Comparison of ENCODE assay signal across 10 mouse cellular contexts in genomic region chr5:85992055-85992454, GRCm38 (mm10).
A peak's percentile ranks its signal among the peaks of the same experiment; 100 is the strongest.
DNase-seq lines count a peak whose midpoint lies in the region; ATAC-seq and TF ChIP-seq lines count a peak whose summit lies in the region.
"Had no signal": no experiment of that assay in that cellular context is flagged by ENCODE, and none has a peak within 500 bp of the region (broad histone marks: within the 10 kb centered on the region; RNA-seq: fewer than 3 reads in every experiment).

No protein-coding gene starts in this region.

- no peaks in the 10 kb centered on the region for H3K4me1 ChIP-seq in intestine, postnatal 0 days (replicated peaks; ENCODE audit: control insufficient read depth, insufficient read depth, low read length)
- no peaks in the 10 kb centered on the region for H3K4me1 ChIP-seq in intestine, embryonic 15.5 days (replicated peaks)
- no peaks in the 10 kb centered on the region for H3K4me1 ChIP-seq in midbrain, embryonic 12.5 days
- H3K4me1 ChIP-seq in midbrain, embryonic 10.5 days = no peaks in the 10 kb centered on the region
- no peaks in the 10 kb centered on the region for H3K4me1 ChIP-seq in stomach, postnatal 0 days (replicated peaks; ENCODE audit: control insufficient read depth, insufficient read depth)
- H3K4me1 ChIP-seq: forebrain, embryonic 12.5 days had no signal

- peak; percentile 57 for TF ChIP-seq CTCF in intestine, postnatal 0 days (IDR thresholded peaks at IDR 0.05; ENCODE audit: low read depth)
- peak; percentile 73 for TF ChIP-seq CTCF in stomach, postnatal 0 days (IDR thresholded peaks at IDR 0.05; ENCODE audit: low read depth)

- H3K4me3 ChIP-seq in intestine, postnatal 0 days (ENCODE audit: low read depth, low read length) = no peak overlapping the region
- no peak overlapping the region for H3K4me3 ChIP-seq in intestine, embryonic 15.5 days (replicated peaks)
- H3K4me3 ChIP-seq in midbrain, embryonic 12.5 days = no peak overlapping the region
- H3K4me3 ChIP-seq in midbrain, embryonic 10.5 days = no peak overlapping the region
- no peak overlapping the region for H3K4me3 ChIP-seq in stomach, postnatal 0 days (ENCODE audit: low read depth, low read length)
- H3K4me3 ChIP-seq: forebrain, embryonic 12.5 days had no signal

- no peak for ATAC-seq in intestine, postnatal 0 days
- no peak for ATAC-seq in intestine, embryonic 15.5 days
- 0 out of 2 replicates have a peak, but pooled peaks have one; percentile 7 for ATAC-seq in midbrain, embryonic 12.5 days (ENCODE audit: low FRiP score, low read depth)
- ATAC-seq in stomach, postnatal 0 days (ENCODE audit: low FRiP score, low TSS enrichment) = no peak

- WGBS in intestine, postnatal 0 days = 33% methylated on average over 1 of the region's 1 CpGs
- WGBS in intestine, embryonic 15.5 days = 33% methylated on average over 1 of the region's 1 CpGs
- WGBS in midbrain, embryonic 12.5 days = 41% methylated on average over 1 of the region's 1 CpGs
- 50% methylated on average over 1 of the region's 1 CpGs for WGBS in midbrain, embryonic 10.5 days
- WGBS in stomach, postnatal 0 days = 18% methylated on average over 1 of the region's 1 CpGs

- H3K27me3 ChIP-seq in intestine, postnatal 0 days (replicated peaks; ENCODE audit: control insufficient read depth, insufficient read depth, low read length) = no peaks in the 10 kb centered on the region
- H3K27me3 ChIP-seq in intestine, embryonic 15.5 days (replicated peaks) = no peaks in the 10 kb centered on the region
- no peaks in the 10 kb centered on the region for H3K27me3 ChIP-seq in midbrain, embryonic 12.5 days
- no peaks in the 10 kb centered on the region for H3K27me3 ChIP-seq in midbrain, embryonic 10.5 days (ENCODE audit: low read depth, poor library complexity, severe bottlenecking)
- H3K27me3 ChIP-seq in stomach, postnatal 0 days (ENCODE audit: control insufficient read depth, insufficient read depth, low read length) = no peaks in the 10 kb centered on the region
- H3K27me3 ChIP-seq: forebrain, embryonic 12.5 days had no signal

- no peak overlapping the region for H3K4me2 ChIP-seq in intestine, postnatal 0 days (replicated peaks; ENCODE audit: low read depth)
- no peak overlapping the region for H3K4me2 ChIP-seq in intestine, embryonic 15.5 days (replicated peaks)
- H3K4me2 ChIP-seq in midbrain, embryonic 12.5 days (replicated peaks) = no peak overlapping the region
- H3K4me2 ChIP-seq in stomach, postnatal 0 days (replicated peaks; ENCODE audit: low read depth) = no peak overlapping the region
- H3K4me2 ChIP-seq: forebrain, embryonic 12.5 days had no signal

- TF ChIP-seq EP300 in stomach, postnatal 0 days (optimal IDR thresholded peaks at IDR 0.05) = no peak

- H3K9me3 ChIP-seq in intestine, postnatal 0 days (ENCODE audit: control insufficient read depth) = no peaks in the 10 kb centered on the region
- no peaks in the 10 kb centered on the region for H3K9me3 ChIP-seq in intestine, embryonic 15.5 days
- H3K9me3 ChIP-seq in midbrain, embryonic 12.5 days = no peaks in the 10 kb centered on the region
- no peaks in the 10 kb centered on the region for H3K9me3 ChIP-seq in midbrain, embryonic 10.5 days (replicated peaks)
- H3K9me3 ChIP-seq in stomach, postnatal 0 days (ENCODE audit: control insufficient read depth, low read length) = no peaks in the 10 kb centered on the region
- H3K9me3 ChIP-seq: forebrain, embryonic 12.5 days had no signal

- DNase-seq in midbrain, embryonic 10.5 days (ENCODE audit: low spot score) = no peak
- peak; percentile 9 for DNase-seq in c-Kit-positive CD71-positive TER-119-negative erythroid progenitor cells, embryonic 14.5 days (ENCODE audit: low read depth)
- DNase-seq in stomach, postnatal 0 days (ENCODE audit: low spot score) = no peak
- no peak for DNase-seq in gastrocnemius, postnatal 10 days
- DNase-seq in B cell, adult 2 months = no peak
- DNase-seq: cerebellum, adult 18-20 months had no signal

- no peak overlapping the region for H3K27ac ChIP-seq in intestine, postnatal 0 days (ENCODE audit: low read depth, low read length)
- no peak overlapping the region for H3K27ac ChIP-seq in intestine, embryonic 15.5 days
- H3K27ac ChIP-seq in midbrain, embryonic 12.5 days (replicated peaks) = no peak overlapping the region
- no peak overlapping the region for H3K27ac ChIP-seq in midbrain, embryonic 10.5 days (replicated peaks)
- H3K27ac ChIP-seq in stomach, postnatal 0 days (replicated peaks) = no peak overlapping the region
- H3K27ac ChIP-seq: forebrain, embryonic 12.5 days had no signal

- H3K36me3 ChIP-seq in intestine, postnatal 0 days (ENCODE audit: control insufficient read depth, insufficient read depth) = no peaks in the 10 kb centered on the region
- H3K36me3 ChIP-seq in intestine, embryonic 15.5 days = no peaks in the 10 kb centered on the region
- no peaks in the 10 kb centered on the region for H3K36me3 ChIP-seq in midbrain, embryonic 12.5 days
- H3K36me3 ChIP-seq in midbrain, embryonic 10.5 days = no peaks in the 10 kb centered on the region
- no peaks in the 10 kb centered on the region for H3K36me3 ChIP-seq in stomach, postnatal 0 days (ENCODE audit: control insufficient read depth, insufficient read depth, low read length)
- H3K36me3 ChIP-seq: forebrain, embryonic 12.5 days had no signal

- H3K9ac ChIP-seq in intestine, postnatal 0 days (ENCODE audit: low read depth, low read length) = no peak overlapping the region
- H3K9ac ChIP-seq in intestine, embryonic 15.5 days = no peak overlapping the region
- H3K9ac ChIP-seq in midbrain, embryonic 12.5 days (replicated peaks) = no peak overlapping the region
- H3K9ac ChIP-seq in stomach, postnatal 0 days (ENCODE audit: low read length) = no peak overlapping the region
- H3K9ac ChIP-seq: forebrain, embryonic 12.5 days had no signal
